Mouse (Mus musculus): ENCODE data around the gene Tnxb. TPM values are rescaled to one million over a fixed set of nuclear protein-coding genes. Genes with fewer than 3 reads are reported as not detected.
"Not testable (repeated sequence)": the region's sequence is repeated elsewhere in the genome, so short reads cannot be mapped to it uniquely, and the experiment has no call there.

The Tnxb gene
- total RNA-seq, 1 experiment from 2014 or later: not detected

DNA sequence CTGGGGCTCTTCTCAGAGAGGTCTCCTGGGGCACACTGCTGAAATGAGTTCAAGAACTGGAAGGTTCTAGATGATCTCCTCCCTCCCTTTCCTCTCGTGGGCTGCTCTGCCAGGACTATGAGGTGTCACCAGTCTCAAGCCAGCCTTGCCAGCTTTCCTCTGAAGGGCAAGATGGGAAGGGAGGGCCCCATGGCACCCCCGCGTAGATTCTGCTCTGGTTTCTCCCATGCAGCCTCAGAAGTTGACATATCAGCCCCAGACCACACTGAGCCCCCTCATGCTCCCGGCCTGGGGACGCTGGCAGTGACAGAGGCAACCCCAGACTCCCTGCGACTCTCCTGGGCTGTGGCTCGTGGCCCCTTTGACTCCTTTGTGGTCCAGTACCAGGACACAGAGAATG is 45.1 kb downstream of the Tnxb start:
- ATAC-seq (ENCODE audit: extremely low read depth, insufficient number of reproducible peaks, low FRiP score, poor library complexity, severe bottlenecking): not testable (repeated sequence)

- ATAC-seq (ENCODE audit: extremely low read depth, insufficient number of reproducible peaks, low FRiP score, poor library complexity, severe bottlenecking): no peak
Observed at GRCm38 (mm10) chr17:34716247-34716646, 45.9 kb downstream of the Tnxb start.

DNA sequence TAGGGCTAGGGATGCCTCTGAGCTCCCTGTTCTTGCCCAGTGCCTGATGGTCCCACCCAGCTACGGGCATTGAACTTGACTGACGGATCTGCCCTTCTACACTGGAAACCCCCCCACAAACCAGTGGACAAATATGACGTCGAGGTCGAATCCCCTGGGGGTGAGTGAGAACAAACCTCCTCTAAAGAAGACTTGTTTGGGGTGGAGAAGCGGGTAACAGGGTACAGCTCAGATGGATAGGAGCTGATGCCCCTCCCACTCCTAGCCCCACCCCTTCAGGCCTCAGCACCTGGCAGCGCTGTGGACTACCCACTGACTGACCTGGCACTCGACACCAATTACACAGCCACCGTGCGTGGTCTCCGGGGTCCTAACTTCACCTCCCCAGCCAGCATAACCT is 47.1 kb downstream of the Tnxb start:
- no peak for ATAC-seq (ENCODE audit: extremely low read depth, insufficient number of reproducible peaks, low FRiP score, poor library complexity, severe bottlenecking)

DNA sequence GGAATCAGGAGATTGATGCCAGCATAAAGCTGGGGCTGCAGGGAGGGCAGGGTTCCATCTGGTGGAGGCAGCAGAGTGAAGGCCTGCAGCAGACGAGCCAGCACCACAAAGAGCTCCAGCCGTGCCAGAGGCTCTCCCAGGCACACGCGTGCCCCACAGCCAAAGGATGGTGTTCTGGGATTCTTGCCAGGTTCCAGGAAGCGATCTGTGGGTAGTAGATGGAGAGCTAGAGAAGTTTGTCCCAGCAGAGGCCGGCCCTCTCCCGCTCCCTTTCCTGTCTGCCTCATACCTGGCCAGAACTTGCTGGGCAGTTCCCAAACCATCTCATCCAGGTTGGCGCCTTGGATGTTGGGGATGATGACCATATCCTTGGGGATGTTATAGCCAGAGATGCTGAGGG is 49.6 kb downstream of the Tnxb start:
- not testable (repeated sequence) for ATAC-seq (ENCODE audit: extremely low read depth, insufficient number of reproducible peaks, low FRiP score, poor library complexity, severe bottlenecking)

DNA sequence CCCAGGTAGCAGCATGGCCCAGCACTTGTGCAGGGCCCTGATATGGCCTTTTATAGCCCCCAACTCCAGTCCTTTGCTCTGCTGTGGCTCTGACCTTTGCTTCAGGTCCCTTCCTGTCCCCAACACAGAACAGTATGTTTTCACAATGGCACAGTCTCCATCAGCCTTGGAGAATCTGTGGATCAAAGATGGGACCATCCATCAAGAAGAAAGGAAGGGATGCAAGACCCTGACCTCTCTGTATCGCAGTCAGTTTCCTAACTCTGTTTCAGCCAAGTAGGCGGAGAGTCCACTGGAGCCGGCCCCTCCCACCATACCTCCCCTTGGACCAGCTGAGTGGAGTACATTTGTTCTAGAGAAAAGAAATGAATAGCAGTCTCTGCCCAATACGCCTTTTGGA is 51.9 kb downstream of the Tnxb start:
- ATAC-seq (ENCODE audit: extremely low read depth, insufficient number of reproducible peaks, low FRiP score, poor library complexity, severe bottlenecking): not testable (repeated sequence)

- ATAC-seq (ENCODE audit: extremely low read depth, insufficient number of reproducible peaks, low FRiP score, poor library complexity, severe bottlenecking): no peak
Observed at GRCm38 (mm10) chr17:34723066-34723465, 52.7 kb downstream of the Tnxb start.

DNA sequence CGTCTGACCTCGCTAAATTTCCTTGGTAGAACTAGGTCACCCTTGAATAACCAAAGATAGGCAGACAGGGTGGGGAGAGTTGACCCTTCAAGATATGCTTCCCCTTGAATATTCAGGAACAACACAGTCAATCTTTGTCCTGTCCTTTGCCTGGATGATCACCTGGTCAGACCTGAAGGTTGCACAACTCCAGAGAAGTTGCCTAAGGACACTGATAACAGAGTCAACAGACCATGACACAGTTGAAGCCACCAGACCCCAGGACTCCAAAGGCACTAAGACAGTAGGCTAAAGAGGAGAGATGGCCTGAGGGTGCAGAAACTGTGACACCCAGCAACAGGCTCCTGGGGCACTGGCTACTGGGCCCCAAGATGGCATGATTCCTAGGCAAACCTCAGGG is 57.6 kb downstream of the Tnxb start:
- ATAC-seq (ENCODE audit: extremely low read depth, insufficient number of reproducible peaks, low FRiP score, poor library complexity, severe bottlenecking): no peak

GRCm38 (mm10) chr17:34729155-34729554 is 58.8 kb downstream of the Tnxb start:
- not testable (repeated sequence) for ATAC-seq (ENCODE audit: extremely low read depth, insufficient number of reproducible peaks, low FRiP score, poor library complexity, severe bottlenecking)

GRCm38 (mm10) chr17:34729779-34730553 is 59.6 kb downstream of the Tnxb start:
- not testable (repeated sequence) for ATAC-seq (ENCODE audit: extremely low read depth, insufficient number of reproducible peaks, low FRiP score, poor library complexity, severe bottlenecking)

DNA sequence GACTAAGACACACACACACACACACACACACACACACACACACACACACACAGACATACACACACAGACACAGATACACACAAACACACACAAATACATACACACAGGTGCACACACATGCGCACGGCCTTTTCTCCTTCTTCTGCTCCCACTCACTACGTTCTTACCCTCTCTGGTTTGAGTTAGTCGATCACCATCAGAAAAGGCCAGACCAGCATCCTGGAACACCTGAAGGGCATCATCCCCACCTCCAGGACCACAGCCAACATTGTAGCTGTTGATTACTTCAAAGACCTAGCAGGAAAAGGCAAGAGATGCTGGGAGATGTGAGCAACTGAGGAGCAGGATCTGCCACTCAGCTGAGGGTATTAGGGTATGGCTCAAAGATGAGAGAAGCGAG is 67.1 kb downstream of the Tnxb start:
- ATAC-seq (ENCODE audit: extremely low read depth, insufficient number of reproducible peaks, low FRiP score, poor library complexity, severe bottlenecking): not testable (repeated sequence)

DNA sequence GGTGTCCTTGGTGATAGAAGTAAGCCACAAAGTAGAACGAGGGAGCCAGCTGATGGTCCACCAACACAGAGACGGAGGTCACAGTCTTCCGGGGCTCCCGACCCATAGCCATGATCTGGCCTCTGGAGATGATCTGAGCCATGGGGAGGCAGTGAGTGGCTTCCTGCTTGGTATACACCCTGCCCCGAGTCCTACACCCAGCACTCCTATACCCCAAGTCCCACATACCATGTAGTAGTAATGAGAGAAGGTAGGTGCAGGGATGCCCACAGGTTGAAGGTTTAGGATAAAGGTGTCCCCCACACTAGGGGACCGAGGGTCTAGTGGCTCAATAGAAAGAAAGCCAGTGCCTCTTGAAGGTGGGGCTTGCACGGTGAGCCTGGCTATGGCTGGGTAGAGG is 69.4 kb downstream of the Tnxb start:
- ATAC-seq (ENCODE audit: extremely low read depth, insufficient number of reproducible peaks, low FRiP score, poor library complexity, severe bottlenecking): not testable (repeated sequence)

- no peak for ATAC-seq (ENCODE audit: extremely low read depth, insufficient number of reproducible peaks, low FRiP score, poor library complexity, severe bottlenecking)
Observed at GRCm38 (mm10) chr17:34740280-34740679, 69.9 kb downstream of the Tnxb start.

- no peak for ATAC-seq (ENCODE audit: extremely low read depth, insufficient number of reproducible peaks, low FRiP score, poor library complexity, severe bottlenecking)
Observed at GRCm38 (mm10) chr17:34743719-34744118, 73.4 kb downstream of the Tnxb start, which contains the start of gene C4b. Gene C4b, minus strand, starts transcription at chr17:34743882.

GRCm38 (mm10) chr17:34744206-34744605 is 73.9 kb downstream of the Tnxb start:
- no peak for ATAC-seq (ENCODE audit: extremely low read depth, insufficient number of reproducible peaks, low FRiP score, poor library complexity, severe bottlenecking)

- not testable (repeated sequence) for ATAC-seq (ENCODE audit: extremely low read depth, insufficient number of reproducible peaks, low FRiP score, poor library complexity, severe bottlenecking)
Observed at GRCm38 (mm10) chr17:34744611-34745010, 74.3 kb downstream of the Tnxb start.

GRCm38 (mm10) chr17:34745166-34745565 is 74.8 kb downstream of the Tnxb start:
- not testable (repeated sequence) for ATAC-seq (ENCODE audit: extremely low read depth, insufficient number of reproducible peaks, low FRiP score, poor library complexity, severe bottlenecking)

- no peak for ATAC-seq (ENCODE audit: extremely low read depth, insufficient number of reproducible peaks, low FRiP score, poor library complexity, severe bottlenecking)
Observed at GRCm38 (mm10) chr17:34746531-34746930, 76.2 kb downstream of the Tnxb start.

DNA sequence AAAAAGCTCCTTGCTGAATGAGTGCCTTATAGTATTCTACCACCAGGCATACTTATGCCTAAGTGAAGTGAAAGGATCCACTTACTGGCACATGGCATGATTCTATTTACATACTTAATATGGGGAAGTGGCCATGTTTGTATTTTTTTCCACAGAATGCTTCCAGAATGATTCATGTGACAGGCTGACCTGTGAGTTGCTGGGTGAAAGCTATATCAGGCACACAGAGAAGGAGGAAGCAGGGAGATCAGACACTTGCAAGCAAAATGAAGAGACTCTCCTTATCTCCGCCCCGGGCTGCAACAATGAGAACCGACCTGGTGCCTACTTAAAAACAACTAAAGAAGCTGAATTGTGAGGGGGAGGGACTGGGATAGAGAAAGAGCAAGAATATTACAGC is 91.1 kb downstream of the Tnxb start:
- ATAC-seq (ENCODE audit: extremely low read depth, insufficient number of reproducible peaks, low FRiP score, poor library complexity, severe bottlenecking): no peak
